Mouse (Mus musculus) midbrain, embryonic 11.5 days (tissue): ENCODE results near the gene Cnfn. TPM values are rescaled to one million over a fixed set of nuclear protein-coding genes. Genes with fewer than 3 reads are reported as not detected.

Experiments
- ATAC-seq: fragments of 200-750 bp; cut with Nextera tagmentation; 2 replicates; pipeline ENCODE4 v1.8.0; 2017; ENCODE audit warnings: moderate TSS enrichment, moderate library complexity; ENCODE audit not compliant: low FRiP score
- DNase-seq: peaks from one replicate; pipeline ENCODE4 v3.0.0; 2015; ENCODE audit warnings: low spot score; ENCODE audit errors: missing footprints
- H3K27ac ChIP-seq: fragments of 300-500 bp; sonication (generic); 2 replicates; pipeline ENCODE4 v1.5.1; 2014; ENCODE audit warnings: low read depth, low read length
- H3K27me3 ChIP-seq: fragments of 300-500 bp; sonication (generic); 2 replicates; pipeline ENCODE4 v1.6.1; 2014; ENCODE audit warnings: mild to moderate bottlenecking, low read length, moderate library complexity, mixed read lengths; ENCODE audit not compliant: control insufficient read depth, insufficient read depth
- H3K36me3 ChIP-seq: fragments of 300-500 bp; sonication (generic); 2 replicates; pipeline ENCODE4 v1.6.1; 2014; ENCODE audit warnings: mild to moderate bottlenecking, low read length, moderate library complexity, mixed read lengths; ENCODE audit not compliant: control insufficient read depth, insufficient read depth
- H3K4me1 ChIP-seq: fragments of 300-500 bp; sonication (generic); 2 replicates; pipeline ENCODE4 v1.6.1; 2014; ENCODE audit warnings: low read length; ENCODE audit not compliant: control insufficient read depth, insufficient read depth
- H3K4me2 ChIP-seq: fragments of 300-500 bp; sonication (generic); 2 replicates; pipeline ENCODE4 v1.6.1; 2014; ENCODE audit warnings: mild to moderate bottlenecking, moderate library complexity
- H3K4me3 ChIP-seq: fragments of 300-500 bp; sonication (generic); 2 replicates; pipeline ENCODE4 v1.5.1; 2014; ENCODE audit warnings: low read depth, low read length
- H3K9ac ChIP-seq: fragments of 300-500 bp; sonication (generic); 2 replicates; pipeline ENCODE4 v1.6.1; 2014; ENCODE audit warnings: low read length
- H3K9me3 ChIP-seq: fragments of 300-500 bp; sonication (generic); 2 replicates; pipeline ENCODE4 v1.6.1; 2016; ENCODE audit warnings: low read length; ENCODE audit not compliant: control insufficient read depth
- WGBS: fragments of 180-500 bp; shearing (Covaris S2); extraction: QIAGEN DNeasy Blood & Tissue Kit; methylation state at CpG from one replicate; pipeline ENCODE4 v1.1.7; 2014; 5-methylcytosine and 5-hydroxymethylcytosine counted together
- polyA plus RNA-seq: library from polyadenylated mRNA; unstranded; fragments of >200 nt; fragmentation: Nextera tagmentation; extraction: Ambion mirVana; gene quantifications from 2 replicates; pipeline ENCODE4 v1.2.1, GENCODE M21; 2014

Cnfn gene
- not detected in 2 replicates for polyA plus RNA-seq

GRCm38 (mm10) chr7:25369058-25369749, at the start of gene Cnfn:
Cnfn (minus strand) TSS chr7:25369724.
- H3K27me3 ChIP-seq, result peaks cover 27% of the 10 kb centered on the region
- ATAC-seq, result no peak
- H3K4me1 ChIP-seq, result peaks cover 14% of the 10 kb centered on the region
- no peaks in the 10 kb centered on the region for H3K36me3 ChIP-seq
- no peak within 1 kb of the TSS for H3K4me3 ChIP-seq
- H3K4me2 ChIP-seq, result no peak within 1 kb of the TSS
- no peak within 1 kb of the TSS for H3K9ac ChIP-seq
- 54% methylated on average over 12 of the region's 12 CpGs for WGBS
- no peak for DNase-seq
- no peak within 1 kb of the TSS for H3K27ac ChIP-seq
- H3K9me3 ChIP-seq, result no peaks in the 10 kb centered on the region

GRCm38 (mm10) chr7:25417597-25417996, 48.1 kb upstream of the Cnfn start:
- Histone ChIP-seq H3K9me3 (no peaks in the 10 kb centered on the region), H3K27me3 (no peaks in the 10 kb centered on the region), H3K9ac (no peak overlapping the region), H3K4me3 (no peak overlapping the region), H3K27ac (no peak overlapping the region), H3K4me2 (no peak overlapping the region), H3K36me3 (no peaks in the 10 kb centered on the region), H3K4me1 (no peaks in the 10 kb centered on the region)
- DNase-seq, result peak; percentile 86
- ATAC-seq, result no peak
- WGBS, result 74% methylated on average over 1 of the region's 1 CpGs

GRCm38 (mm10) chr7:25412833-25413441, 43.4 kb upstream of the Cnfn start, which contains the start of gene Cxcl17:
Cxcl17 (minus strand) TSS chr7:25412886.
- no peak for DNase-seq

GRCm38 (mm10) chr7:25411861-25412260, 42.3 kb upstream of the Cnfn start:
- Histone ChIP-seq H3K9ac (no peak overlapping the region), H3K4me2 (no peak overlapping the region), H3K9me3 (no peaks in the 10 kb centered on the region), H3K4me3 (no peak overlapping the region), H3K4me1 (no peaks in the 10 kb centered on the region), H3K36me3 (no peaks in the 10 kb centered on the region), H3K27me3 (no peaks in the 10 kb centered on the region), H3K27ac (no peak overlapping the region)
- no peak for DNase-seq
- no peak for ATAC-seq
- 85% methylated on average over 3 of the region's 3 CpGs for WGBS

More at GRCm38 (mm10) chr7:25412833-25413441, 43.4 kb upstream of the Cnfn start, which contains the start of gene Cxcl17:
- H3K9ac ChIP-seq, result no peak within 1 kb of the TSS
- no peaks in the 10 kb centered on the region for H3K36me3 ChIP-seq
- ATAC-seq, result no peak
- H3K27ac ChIP-seq, result no peak within 1 kb of the TSS
- no peak within 1 kb of the TSS for H3K4me3 ChIP-seq
- no peaks in the 10 kb centered on the region for H3K4me1 ChIP-seq
- no peaks in the 10 kb centered on the region for H3K9me3 ChIP-seq
- WGBS, result 61% methylated on average over 7 of the region's 7 CpGs
- H3K4me2 ChIP-seq, result no peak within 1 kb of the TSS
- no peaks in the 10 kb centered on the region for H3K27me3 ChIP-seq

- no peak overlapping the region for H3K4me3 ChIP-seq
- H3K4me2 ChIP-seq, result no peak overlapping the region
- no peak overlapping the region for H3K27ac ChIP-seq
- H3K9ac ChIP-seq, result no peak overlapping the region
- DNase-seq (no peak), ATAC-seq (no peak)
- H3K9me3 ChIP-seq, result no peaks in the 10 kb centered on the region
- no peaks in the 10 kb centered on the region for H3K4me1 ChIP-seq
- no peaks in the 10 kb centered on the region for H3K36me3 ChIP-seq
- 60% methylated on average over 1 of the region's 1 CpGs for WGBS
- H3K27me3 ChIP-seq, result no peaks in the 10 kb centered on the region
Measured at GRCm38 (mm10) chr7:25410969-25411615, 41.6 kb upstream of the Cnfn start.

GRCm38 (mm10) chr7:25409114-25409760, 39.7 kb upstream of the Cnfn start:
- no peaks in the 10 kb centered on the region for H3K4me1 ChIP-seq
- H3K4me2 ChIP-seq, result no peak overlapping the region
- DNase-seq, result no peak
- no peak for ATAC-seq
- no peaks in the 10 kb centered on the region for H3K27me3 ChIP-seq
- no peak overlapping the region for H3K4me3 ChIP-seq
- no peak overlapping the region for H3K9ac ChIP-seq
- no peaks in the 10 kb centered on the region for H3K36me3 ChIP-seq
- H3K27ac ChIP-seq, result no peak overlapping the region
- no peaks in the 10 kb centered on the region for H3K9me3 ChIP-seq
- WGBS, result 49% methylated on average over 4 of the region's 4 CpGs

GRCm38 (mm10) chr7:25406468-25406867, 36.9 kb upstream of the Cnfn start:
- Histone ChIP-seq H3K27me3 (no peaks in the 10 kb centered on the region), H3K4me3 (no peak overlapping the region), H3K4me2 (no peak overlapping the region), H3K4me1 (no peaks in the 10 kb centered on the region), H3K9me3 (no peaks in the 10 kb centered on the region), H3K36me3 (no peaks in the 10 kb centered on the region), H3K27ac (no peak overlapping the region), H3K9ac (no peak overlapping the region)
- no peak for ATAC-seq
- DNase-seq, result no peak
- WGBS, result 86% methylated on average over 7 of the region's 7 CpGs

GRCm38 (mm10) chr7:25402671-25403101, 33.2 kb upstream of the Cnfn start:
- Histone ChIP-seq H3K36me3 (no peaks in the 10 kb centered on the region), H3K9me3 (no peaks in the 10 kb centered on the region), H3K9ac (no peak overlapping the region), H3K27ac (no peak overlapping the region), H3K4me3 (no peak overlapping the region), H3K4me1 (no peaks in the 10 kb centered on the region), H3K4me2 (no peak overlapping the region), H3K27me3 (no peaks in the 10 kb centered on the region)
- ATAC-seq (no peak), DNase-seq (peak; percentile 86)
- 0% methylated on average over 2 of the region's 2 CpGs for WGBS

GRCm38 (mm10) chr7:25401986-25402385, 32.5 kb upstream of the Cnfn start:
- Histone ChIP-seq H3K4me3 (no peak overlapping the region), H3K27ac (no peak overlapping the region), H3K9me3 (no peaks in the 10 kb centered on the region), H3K9ac (no peak overlapping the region), H3K4me2 (no peak overlapping the region), H3K36me3 (no peaks in the 10 kb centered on the region), H3K4me1 (no peaks in the 10 kb centered on the region), H3K27me3 (no peaks in the 10 kb centered on the region)
- no peak for ATAC-seq
- no peak for DNase-seq
- WGBS, result 18% methylated on average over 5 of the region's 5 CpGs
